Mouse (Mus musculus) ES-E14 (cell line): Measurements from ENCODE around the gene Smad9. TPM values are rescaled to one million over a fixed set of nuclear protein-coding genes. Genes with fewer than 3 reads are reported as not detected.

Experiments used
- DNase-seq: peaks from one replicate; pipeline ENCODE4 v3.0.0-alpha.2; 2013; ENCODE audit warnings: low read depth, low spot score
- H3K27ac ChIP-seq: 2 replicates; pipeline ENCODE4 v1.5.1; 2012; ENCODE audit warnings: low read depth, mild to moderate bottlenecking, low read length, moderate library complexity, mixed read lengths; ENCODE audit not compliant: poor library complexity, insufficient read depth, severe bottlenecking
- H3K36me3 ChIP-seq: 2 replicates; pipeline ENCODE4 v1.6.1; 2012; ENCODE audit warnings: mild to moderate bottlenecking, low read length, moderate library complexity, mixed read lengths; ENCODE audit not compliant: control insufficient read depth, poor library complexity, insufficient read depth, severe bottlenecking
- H3K4me1 ChIP-seq, 2 experiments: fragments of 150-350 bp in 1 of 2; sonication (generic) in 1 of 2; 2 replicates each; pipeline ENCODE4 v1.6.1; 2012; ENCODE audit warnings: low read length in 2 of 2, mild to moderate bottlenecking in 1 of 2, mixed read lengths in 1 of 2; ENCODE audit not compliant: control insufficient read depth in 2 of 2, insufficient read depth in 2 of 2, poor library complexity in 1 of 2
- H3K4me3 ChIP-seq, 2 experiments: fragments of 150-350 bp in 1 of 2; sonication (generic) in 1 of 2; 2 replicates each; pipeline ENCODE4 v1.5.1; 2012; ENCODE audit warnings: low read length in 2 of 2, low read depth in 1 of 2, mild to moderate bottlenecking in 1 of 2, mixed read lengths in 1 of 2; ENCODE audit not compliant: insufficient read depth in 1 of 2, poor library complexity in 1 of 2, severe bottlenecking in 1 of 2
- H3K9ac ChIP-seq: 2 replicates; pipeline ENCODE4 v1.6.1; 2012; ENCODE audit warnings: low read depth, mild to moderate bottlenecking, low read length, mixed read lengths; ENCODE audit not compliant: poor library complexity, insufficient read depth, severe bottlenecking
- H3K9me3 ChIP-seq: fragments of 150-350 bp; sonication (generic); 2 replicates; pipeline ENCODE4 v1.6.1; 2012; ENCODE audit warnings: low read depth, mild to moderate bottlenecking, low read length; ENCODE audit not compliant: control insufficient read depth, insufficient read depth
- CHD2 ChIP-seq: IDR thresholded peaks from 2 replicates; pipeline ENCODE4 v1.6.1; 2014; ENCODE audit warnings: mild to moderate bottlenecking, low read depth, low read length, inconsistent platforms
- HCFC1 ChIP-seq: IDR thresholded peaks from 2 replicates; pipeline ENCODE4 v1.6.1; 2012; ENCODE audit warnings: low read length, inconsistent platforms, borderline replicate concordance; ENCODE audit not compliant: insufficient read depth
- MAFK ChIP-seq: IDR thresholded peaks from 2 replicates; pipeline ENCODE4 v1.6.1; 2014; ENCODE audit warnings: mild to moderate bottlenecking, low read depth, low read length, inconsistent platforms; ENCODE audit not compliant: insufficient read depth
- ZC3H11A ChIP-seq: IDR thresholded peaks from 2 replicates; pipeline ENCODE4 v1.6.1; 2012; ENCODE audit warnings: low read depth, mild to moderate bottlenecking, inconsistent platforms, low read length, borderline replicate concordance
- ZNF384 ChIP-seq: IDR thresholded peaks from 2 replicates; pipeline ENCODE4 v1.6.1; 2012; ENCODE audit warnings: low read depth, low read length, inconsistent platforms
- in situ Hi-C, 2 experiments: fragments of 600-800 bp; cut with MboI; formaldehyde crosslinking; loops; one replicate each; pipeline ENCODE4 v1.15.1; 2025; ENCODE audit warnings: low sequenced_read_pairs in 2 of 2, inconsistent platforms in 1 of 2; ENCODE audit not compliant: unreplicated experiment in 2 of 2
- total RNA-seq: library from RNA; depleted of rRNA; stranded (reverse); fragments of 300-350 nt; gene quantifications from 2 replicates; pipeline ENCODE4 v1.2.3, GENCODE M21; 2012

Smad9 gene
- total RNA-seq, 1 experiment = 0.54 TPM

GRCm38 (mm10) chr3:54718947-54719346 lies 36.4 kb upstream of the Smad9 start:
- no peaks in the 10 kb centered on the region for H3K9me3 ChIP-seq

GRCm38 (mm10) chr3:54723741-54724500 lies 31.5 kb upstream of the Smad9 start:
- TF ChIP-seq CHD2 (no peak), MAFK (no peak), ZC3H11A (no peak), ZNF384 (no peak), HCFC1 (no peak)

More at GRCm38 (mm10) chr3:54718947-54719346, 36.4 kb upstream of the Smad9 start:
- peaks cover 2 to 6% of the 10 kb centered on the region in 2 experiments; a peak in 1 of 4 replicates for H3K4me1 ChIP-seq
- H3K27ac ChIP-seq = no peak overlapping the region
- no peak overlapping the region for H3K9ac ChIP-seq
- peaks cover 28% of the 10 kb centered on the region for H3K36me3 ChIP-seq
- no peak overlapping the region for H3K4me3 ChIP-seq
- TF ChIP-seq ZC3H11A (no peak), ZNF384 (no peak), CHD2 (no peak), HCFC1 (no peak), MAFK (no peak)
- DNase-seq = no peak
- in situ Hi-C loops = no loop called here

GRCm38 (mm10) chr3:54725344-54725743 lies 30.0 kb upstream of the Smad9 start:
- Histone ChIP-seq H3K4me1 (peaks cover 2 to 8% of the 10 kb centered on the region in 2 experiments; a peak in 1 of 4 replicates), H3K27ac (no peak overlapping the region), H3K36me3 (peaks cover 36% of the 10 kb centered on the region), H3K9ac (no peak overlapping the region), H3K9me3 (no peaks in the 10 kb centered on the region), H3K4me3 (no peak overlapping the region)
- TF ChIP-seq ZC3H11A (no peak), HCFC1 (no peak), ZNF384 (no peak), MAFK (no peak), CHD2 (no peak)
- DNase-seq = no peak
- in situ Hi-C loops = no loop called here

More at GRCm38 (mm10) chr3:54723741-54724500, 31.5 kb upstream of the Smad9 start:
- H3K4me1 ChIP-seq = peaks cover 2 to 6% of the 10 kb centered on the region in 2 experiments; a peak in 1 of 4 replicates
- H3K9me3 ChIP-seq = no peaks in the 10 kb centered on the region
- DNase-seq = no peak
- in situ Hi-C loops = no loop called here
- H3K27ac ChIP-seq = no peak overlapping the region
- H3K9ac ChIP-seq = no peak overlapping the region
- no peak overlapping the region for H3K4me3 ChIP-seq
- H3K36me3 ChIP-seq = peaks cover 25% of the 10 kb centered on the region

- H3K36me3 ChIP-seq = peaks cover 42% of the 10 kb centered on the region
- H3K4me3 ChIP-seq = no peak overlapping the region
- H3K9me3 ChIP-seq = no peaks in the 10 kb centered on the region
- TF ChIP-seq ZNF384 = no peak
- no peak for TF ChIP-seq MAFK
- TF ChIP-seq HCFC1 = no peak
- no peak for TF ChIP-seq CHD2
- no peak for TF ChIP-seq ZC3H11A
- in situ Hi-C loops = no loop called here
- DNase-seq = no peak
- peaks cover 2 to 8% of the 10 kb centered on the region in 2 experiments; a peak in 1 of 4 replicates for H3K4me1 ChIP-seq
- no peak overlapping the region for H3K27ac ChIP-seq
- no peak overlapping the region for H3K9ac ChIP-seq
These were observed 27.8 kb upstream of the Smad9 start for GRCm38 (mm10) chr3:54727588-54727987.

- no peak for TF ChIP-seq MAFK
- no peak for TF ChIP-seq HCFC1
- no peak for TF ChIP-seq CHD2
- no peak for TF ChIP-seq ZC3H11A
- TF ChIP-seq ZNF384 = no peak
- H3K4me3 ChIP-seq = no peak overlapping the region
- H3K27ac ChIP-seq = no peak overlapping the region
- in situ Hi-C loops = no loop called here
- H3K9me3 ChIP-seq = no peaks in the 10 kb centered on the region
- H3K9ac ChIP-seq = no peak overlapping the region
- peaks cover under 1 to 5% of the 10 kb centered on the region in 2 experiments; a peak in 1 of 4 replicates for H3K4me1 ChIP-seq
- DNase-seq = no peak
- peaks cover 45% of the 10 kb centered on the region for H3K36me3 ChIP-seq
These were observed 27.3 kb upstream of the Smad9 start for GRCm38 (mm10) chr3:54728100-54728499.
